Mouse (Mus musculus): Measurements from ENCODE around the gene Ddx20.

The Ddx20 gene

GRCm38 (mm10) chr3:105687324-105688060 lies at the start of gene Ddx20:
TSS of gene Ddx20 (minus strand) at chr3:105687574.
- DNase-seq (ENCODE audit: low spot score in 2 of 2): peak; percentile 90 to 94

DNA sequence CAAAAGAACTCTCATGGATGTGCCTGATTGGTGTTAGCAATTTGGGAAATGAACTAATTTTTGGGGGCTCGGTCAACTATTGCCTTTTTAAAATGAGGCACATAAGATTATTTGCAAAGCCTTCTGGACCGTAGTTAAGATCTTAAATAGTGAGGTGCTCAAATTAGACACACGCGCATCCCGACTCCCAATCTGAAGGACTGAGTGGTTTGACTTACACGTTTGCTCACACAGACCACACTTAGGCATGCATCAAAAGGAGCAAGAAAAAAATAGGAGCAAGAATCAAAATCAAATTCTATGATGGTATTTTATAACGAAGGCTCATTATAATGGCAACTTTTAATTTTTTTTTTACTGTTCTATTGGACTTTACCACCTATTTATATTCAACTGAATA lies 49.7 kb upstream of the Ddx20 start:
- DNase-seq (ENCODE audit: low spot score in 2 of 2): no peak

GRCm38 (mm10) chr3:105736148-105736547 lies 48.8 kb upstream of the Ddx20 start:
- no peak for DNase-seq (ENCODE audit: low spot score in 2 of 2)

DNA sequence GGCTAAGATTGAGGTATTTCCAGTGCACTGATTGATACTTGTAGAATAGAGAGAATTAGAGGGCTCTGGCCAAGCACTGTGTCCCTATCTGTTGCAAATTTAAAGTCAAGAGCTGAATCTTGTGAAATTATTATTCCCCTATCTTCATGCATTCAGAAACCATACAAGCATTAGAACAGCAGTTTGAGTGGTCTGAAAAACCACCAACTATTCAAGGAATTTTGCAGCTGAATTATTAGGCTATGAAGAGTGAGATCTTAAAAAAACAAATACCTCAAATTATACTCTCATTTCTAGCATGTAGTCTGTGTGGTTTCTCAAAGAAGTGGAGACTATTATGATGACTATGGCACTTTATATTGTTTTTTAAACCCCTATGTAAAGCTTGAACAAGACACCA lies 47.9 kb upstream of the Ddx20 start:
- no peak for DNase-seq (ENCODE audit: low spot score in 2 of 2)

- peak in 1 of 2 experiments; percentile 28 for DNase-seq (ENCODE audit: low spot score in 2 of 2)
These were observed 46.2 kb upstream of the Ddx20 start for GRCm38 (mm10) chr3:105733538-105733937.

- no peak for DNase-seq (ENCODE audit: low spot score in 2 of 2)
These were observed 45.0 kb upstream of the Ddx20 start for GRCm38 (mm10) chr3:105732360-105732759.

GRCm38 (mm10) chr3:105726037-105726436 lies 38.7 kb upstream of the Ddx20 start:
- DNase-seq (ENCODE audit: low spot score in 2 of 2): no peak

DNA sequence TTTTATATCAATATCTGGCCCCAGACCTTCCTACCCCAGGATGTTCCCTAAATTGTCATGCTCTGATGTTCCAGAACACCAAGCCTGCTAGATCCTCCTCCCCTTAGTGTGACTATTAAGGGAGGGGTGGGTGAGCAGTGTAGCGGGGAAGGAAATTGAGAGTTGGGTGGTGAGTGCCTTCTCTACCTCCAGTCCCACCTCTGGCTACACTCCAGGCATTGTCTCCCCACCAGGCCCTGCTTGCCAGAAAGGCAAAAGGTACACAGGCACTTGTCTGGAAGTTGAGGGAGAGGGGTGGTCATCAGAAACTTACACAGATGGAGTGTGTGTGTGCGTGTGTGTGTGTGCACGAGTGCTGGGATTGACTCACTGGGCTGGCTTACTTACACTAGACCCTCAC lies 35.1 kb upstream of the Ddx20 start:
- no peak for DNase-seq (ENCODE audit: low spot score in 2 of 2)

GRCm38 (mm10) chr3:105721681-105722201 lies 34.4 kb upstream of the Ddx20 start:
- no peak for DNase-seq (ENCODE audit: low spot score in 2 of 2)

DNA sequence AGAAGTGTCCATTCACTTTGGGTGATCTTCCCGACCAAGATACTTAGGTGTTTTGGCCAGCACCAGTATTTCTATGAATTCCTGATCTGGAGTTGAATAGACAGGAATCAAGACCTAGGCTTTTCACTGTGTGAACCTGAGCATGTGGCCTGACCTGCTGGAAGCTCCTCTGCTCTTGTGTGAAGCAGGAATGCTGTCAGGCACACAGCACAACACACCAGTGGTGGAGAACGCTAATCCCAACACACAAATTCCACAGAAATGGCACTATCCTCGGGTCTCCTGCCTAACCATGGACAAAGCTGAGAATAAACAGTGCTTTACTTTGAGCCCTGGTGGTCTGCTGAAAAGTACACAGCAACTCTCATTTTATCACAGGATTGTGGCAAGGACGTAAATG lies 33.1 kb upstream of the Ddx20 start:
- no peak for DNase-seq (ENCODE audit: low spot score in 2 of 2)

DNA sequence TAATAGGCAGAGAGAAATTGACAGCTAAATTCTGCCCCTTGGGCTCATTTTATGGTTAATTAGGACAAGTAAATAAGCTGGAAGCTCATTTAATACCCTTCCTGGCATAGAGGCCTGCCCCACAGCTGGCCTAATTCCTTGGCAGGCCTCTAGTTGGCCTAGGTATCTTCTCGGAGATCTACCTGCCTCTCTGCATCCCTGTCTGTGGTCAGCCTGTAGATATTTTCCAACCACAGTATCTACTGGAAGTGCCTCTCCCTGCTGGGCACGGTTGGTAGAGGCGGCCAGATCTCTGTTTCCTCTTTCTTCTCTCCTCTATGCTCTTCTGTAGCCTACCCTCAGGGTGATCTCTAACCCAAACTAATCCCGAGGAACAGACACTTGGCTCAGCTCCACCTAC lies 32.6 kb upstream of the Ddx20 start:
- DNase-seq (ENCODE audit: low spot score in 2 of 2): no peak

GRCm38 (mm10) chr3:105718746-105719145 lies 31.4 kb upstream of the Ddx20 start:
- no peak for DNase-seq (ENCODE audit: low spot score in 2 of 2)

- DNase-seq (ENCODE audit: low spot score in 2 of 2): no peak
These were observed 30.6 kb upstream of the Ddx20 start for GRCm38 (mm10) chr3:105717856-105718555.

GRCm38 (mm10) chr3:105716353-105717000 lies 29.1 kb upstream of the Ddx20 start:
- no peak for DNase-seq (ENCODE audit: low spot score in 2 of 2)

DNA sequence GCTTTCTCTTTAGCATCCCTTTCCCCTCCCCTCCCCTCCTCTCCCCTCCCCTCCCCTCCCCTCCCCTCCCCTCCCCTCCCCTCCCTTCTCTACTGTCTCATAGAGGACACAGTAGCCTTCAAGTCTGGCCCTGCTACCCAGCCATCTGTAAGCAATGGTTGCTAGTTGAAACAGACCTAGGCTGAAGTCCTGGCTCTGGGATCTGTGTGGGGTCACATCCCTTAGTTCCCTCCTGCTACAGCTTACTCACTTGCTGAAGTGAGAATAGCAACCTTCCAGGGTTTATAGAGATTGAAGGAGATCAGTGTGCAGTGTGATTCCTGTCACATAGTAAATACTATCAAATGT lies 27.4 kb upstream of the Ddx20 start:
- DNase-seq (ENCODE audit: low spot score in 2 of 2): no peak

- no peak for DNase-seq (ENCODE audit: low spot score in 2 of 2)
These were observed 26.9 kb upstream of the Ddx20 start for GRCm38 (mm10) chr3:105714091-105714819.

GRCm38 (mm10) chr3:105712827-105713226 lies 25.5 kb upstream of the Ddx20 start:
- DNase-seq (ENCODE audit: low spot score in 2 of 2): no peak

- no peak for DNase-seq (ENCODE audit: low spot score in 2 of 2)
These were observed 24.4 kb upstream of the Ddx20 start for GRCm38 (mm10) chr3:105711741-105712140.

GRCm38 (mm10) chr3:105710246-105710645 lies 22.9 kb upstream of the Ddx20 start:
- no peak for DNase-seq (ENCODE audit: low spot score in 2 of 2)

- DNase-seq (ENCODE audit: low spot score in 2 of 2): no peak
These were observed 20.2 kb upstream of the Ddx20 start for GRCm38 (mm10) chr3:105707590-105707989.

DNA sequence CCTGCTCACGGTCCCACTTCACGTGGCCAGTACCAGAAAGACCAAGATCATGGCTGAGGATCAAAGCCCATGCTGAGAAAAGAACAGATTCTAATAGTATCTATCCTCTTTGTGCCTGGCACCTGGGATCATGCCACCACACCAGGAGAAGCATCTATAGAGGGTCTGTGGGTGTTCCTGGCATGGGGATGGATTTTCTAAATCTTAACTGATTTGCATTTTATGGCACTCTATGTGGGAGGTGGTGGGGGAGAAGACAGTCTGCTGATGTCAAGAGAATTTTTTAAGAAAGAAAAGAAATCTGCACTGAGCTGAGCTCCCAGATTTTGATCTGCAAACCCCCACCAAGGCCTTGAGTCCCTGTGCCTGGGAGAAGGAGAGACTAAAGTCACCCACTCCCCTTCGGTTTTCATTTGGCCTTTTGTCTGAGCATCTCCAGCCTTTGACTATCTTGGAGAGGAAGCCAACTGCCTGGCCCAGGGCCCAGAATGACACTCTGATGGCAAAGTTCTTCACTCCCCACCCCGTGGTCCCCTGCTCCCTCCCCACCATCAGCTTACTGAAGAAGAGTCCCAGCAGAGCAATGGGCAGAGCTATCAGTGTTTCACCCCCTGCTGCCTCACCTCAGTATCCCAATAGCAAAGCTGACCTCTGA lies 19.1 kb upstream of the Ddx20 start:
- DNase-seq (ENCODE audit: low spot score in 2 of 2): no peak
